Mouse (Mus musculus) cerebellum, adult 8-10 months (tissue): ENCODE results near the gene Arl16.

Experiments used
- DNase-seq: peaks from one replicate; pipeline ENCODE4 v3.0.0; 2022

Gene Arl16

GRCm38 (mm10) chr11:120444106-120444505 lies 23.3 kb downstream of the Arl16 start:
- DNase-seq: no peak

GRCm38 (mm10) chr11:120442765-120443280 lies 24.6 kb downstream of the Arl16 start:
- DNase-seq: no peak

- no peak for DNase-seq
Observed at GRCm38 (mm10) chr11:120442344-120442743, 25.1 kb downstream of the Arl16 start, which contains the start of gene Tspan10. Gene Tspan10, plus strand, starts transcription at chr11:120442644.

GRCm38 (mm10) chr11:120437857-120438385 lies 29.5 kb downstream of the Arl16 start:
- DNase-seq: no peak

GRCm38 (mm10) chr11:120437152-120437856 lies 30.1 kb downstream of the Arl16 start, which contains the start of gene Nploc4:
Gene Nploc4, minus strand, starts transcription at chr11:120437708.
- peak; percentile 89 for DNase-seq

- DNase-seq: no peak
Observed at GRCm38 (mm10) chr11:120426727-120427126, 40.7 kb downstream of the Arl16 start.

- peak; percentile 57 for DNase-seq
Observed at GRCm38 (mm10) chr11:120423569-120424295, 43.7 kb downstream of the Arl16 start.

- no peak for DNase-seq
Observed at GRCm38 (mm10) chr11:120422651-120423568, 44.5 kb downstream of the Arl16 start.

- DNase-seq: no peak
Observed at GRCm38 (mm10) chr11:120418592-120418991, 48.8 kb downstream of the Arl16 start.

GRCm38 (mm10) chr11:120417852-120418251 lies 49.6 kb downstream of the Arl16 start:
- DNase-seq: no peak
